Mouse (Mus musculus) intestine, embryonic 15.5 days (tissue): ENCODE measurements at regions not wholly inside any gene's neighbourhood (a gene's known extent, or its start where the extent isn't known, plus 50 kb on each side); places are given as distances from the start of the nearest gene placed in this dataset.

Source experiments
- ATAC-seq: fragments of 200-750 bp; cut with Nextera tagmentation; 2 replicates; pipeline ENCODE4 v1.8.0; 2017; ENCODE audit warnings: moderate TSS enrichment, moderate library complexity
- H3K27ac ChIP-seq: fragments of 300-500 bp; sonication (generic); 2 replicates; pipeline ENCODE4 v1.5.1; 2015; ENCODE audit warnings: mild to moderate bottlenecking, inconsistent platforms
- H3K27me3 ChIP-seq: fragments of 300-500 bp; sonication (generic); replicated peaks from 2 replicates; pipeline ENCODE4 v1.6.1; 2015; ENCODE audit warnings: inconsistent platforms
- H3K36me3 ChIP-seq: fragments of 300-500 bp; sonication (generic); 2 replicates; pipeline ENCODE4 v1.6.1; 2015; ENCODE audit warnings: inconsistent platforms
- H3K4me1 ChIP-seq: fragments of 300-500 bp; sonication (generic); replicated peaks from 2 replicates; pipeline ENCODE4 v1.6.1; 2015; ENCODE audit warnings: inconsistent platforms
- H3K4me2 ChIP-seq: fragments of 300-500 bp; sonication (generic); replicated peaks from 2 replicates; pipeline ENCODE4 v1.6.1; 2015; ENCODE audit warnings: mild to moderate bottlenecking, inconsistent platforms
- H3K4me3 ChIP-seq: fragments of 300-500 bp; sonication (generic); replicated peaks from 2 replicates; pipeline ENCODE4 v1.5.1; 2015; ENCODE audit warnings: inconsistent platforms
- H3K9ac ChIP-seq: fragments of 300-500 bp; sonication (generic); 2 replicates; pipeline ENCODE4 v1.6.1; 2015; ENCODE audit warnings: inconsistent platforms
- H3K9me3 ChIP-seq: fragments of 300-500 bp; sonication (generic); 2 replicates; pipeline ENCODE4 v1.6.1; 2016; ENCODE audit warnings: inconsistent platforms
- WGBS: fragments of 180-500 bp; shearing (Covaris S2); methylation state at CpG from one replicate; pipeline ENCODE4 v1.1.7; 2015; 5-methylcytosine and 5-hydroxymethylcytosine counted together

DNA sequence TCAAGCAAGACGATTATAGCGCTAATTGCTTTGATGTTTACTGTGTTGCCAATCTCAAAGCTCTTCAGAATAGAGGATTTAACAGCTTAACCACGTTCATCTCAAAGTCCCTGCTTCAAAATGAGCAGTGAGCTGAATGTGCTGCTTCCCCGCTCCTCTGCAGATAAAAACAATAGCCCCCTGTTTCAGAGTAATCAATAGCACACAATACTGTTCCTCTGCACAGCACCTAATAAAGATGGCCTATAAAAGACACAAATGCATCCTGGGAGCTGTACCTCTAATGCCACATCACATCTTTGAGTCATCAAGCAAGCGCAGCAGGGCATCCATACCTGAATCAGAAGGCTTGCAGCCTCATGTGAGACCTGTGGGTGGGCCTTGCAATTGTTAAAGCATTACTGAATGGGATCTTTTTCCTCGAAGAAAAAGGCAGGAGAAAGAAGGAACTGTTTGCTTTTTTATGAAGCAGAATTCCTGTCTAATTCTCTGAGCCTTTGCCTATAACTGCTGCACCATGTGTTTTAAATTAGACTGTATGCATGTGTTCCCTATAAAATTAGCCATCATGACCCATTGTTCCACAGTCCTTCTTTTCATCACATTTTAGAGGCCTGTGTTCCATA lies 648.5 kb upstream of the Cited2 start:
- Histone ChIP-seq H3K9me3 (no peaks in the 10 kb centered on the region), H3K9ac (no peak overlapping the region), H3K4me1 (0 out of 2 replicates have a peak, but pooled peaks cover 2% of the 10 kb centered on the region), H3K36me3 (no peaks in the 10 kb centered on the region), H3K4me3 (no peak overlapping the region), H3K27me3 (no peaks in the 10 kb centered on the region), H3K4me2 (no peak overlapping the region), H3K27ac (no peak overlapping the region)
- WGBS = 67% methylated on average over 6 of the region's 6 CpGs
- ATAC-seq = no peak

DNA sequence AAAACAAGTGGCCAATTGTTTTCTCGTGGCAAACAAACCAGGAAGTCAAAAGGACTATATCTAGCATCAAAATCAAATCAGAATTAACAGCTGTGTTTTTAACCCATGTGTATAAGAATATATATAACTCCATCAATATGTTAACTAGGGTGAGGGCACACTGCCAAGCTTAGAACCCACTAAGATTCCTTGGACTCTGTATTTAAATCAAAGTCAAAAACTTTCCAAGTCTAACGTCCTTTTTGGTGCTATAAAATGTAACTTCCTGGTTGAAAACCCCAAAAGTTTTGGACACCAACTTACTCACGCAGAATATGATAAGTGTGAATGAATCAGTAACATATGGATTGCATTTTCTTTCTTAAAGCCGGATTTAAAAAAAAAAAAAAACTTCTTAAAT lies 647.9 kb upstream of the Cited2 start:
- 46% methylated on average over 4 of the region's 4 CpGs for WGBS
- ATAC-seq = no peak
- no peak overlapping the region for H3K27ac ChIP-seq
- no peak overlapping the region for H3K4me2 ChIP-seq
- no peaks in the 10 kb centered on the region for H3K27me3 ChIP-seq
- 0 out of 2 replicates have a peak, but pooled peaks cover 2% of the 10 kb centered on the region for H3K4me1 ChIP-seq
- H3K9me3 ChIP-seq = no peaks in the 10 kb centered on the region
- H3K9ac ChIP-seq = no peak overlapping the region
- no peaks in the 10 kb centered on the region for H3K36me3 ChIP-seq
- no peak overlapping the region for H3K4me3 ChIP-seq

DNA sequence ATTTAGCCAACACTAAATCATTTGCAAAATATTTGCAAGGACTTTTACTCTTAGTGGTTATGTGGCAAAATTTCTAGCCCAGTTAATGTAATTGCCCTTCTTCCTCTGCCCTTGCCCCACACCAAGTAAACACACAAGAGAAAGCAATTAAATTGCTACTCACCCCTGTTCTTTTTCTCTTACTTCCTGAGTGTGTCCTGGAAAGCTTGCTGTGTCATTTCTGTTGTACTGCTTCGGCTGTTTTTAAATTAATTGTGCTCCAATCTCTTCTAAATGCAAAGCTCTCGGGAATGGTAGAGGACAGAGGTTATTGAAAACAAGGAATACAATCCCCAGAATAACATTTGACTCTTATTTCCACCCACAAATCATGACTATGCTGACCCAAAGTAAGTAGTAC lies 647.4 kb upstream of the Cited2 start:
- Histone ChIP-seq H3K36me3 (no peaks in the 10 kb centered on the region), H3K4me2 (no peak overlapping the region), H3K4me1 (0 out of 2 replicates have a peak, but pooled peaks cover 2% of the 10 kb centered on the region), H3K9me3 (no peaks in the 10 kb centered on the region), H3K27ac (peak overlapping the region; percentile 32; the same call in 1 of the 2 replicates), H3K27me3 (no peaks in the 10 kb centered on the region), H3K9ac (no peak overlapping the region), H3K4me3 (no peak overlapping the region)
- 20% methylated on average over 2 of the region's 2 CpGs for WGBS
- no peak for ATAC-seq

DNA sequence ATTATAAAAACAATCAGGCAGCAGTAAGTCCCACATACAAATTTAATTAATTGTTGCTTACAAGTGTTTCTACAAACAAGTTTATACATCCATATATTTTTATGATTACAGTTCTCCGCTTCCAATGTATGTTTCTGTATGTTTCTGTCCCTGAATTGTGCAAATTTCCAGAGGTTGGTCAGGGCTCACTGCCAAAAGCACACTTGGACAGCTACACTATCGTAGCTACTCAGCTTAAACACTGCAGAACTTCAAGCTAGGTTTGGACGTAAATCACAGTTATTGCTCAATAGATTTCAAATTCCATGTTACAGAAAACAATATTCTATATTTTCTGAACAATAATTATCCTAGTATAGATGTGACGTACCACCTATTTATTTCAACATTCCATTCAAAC lies 646.8 kb upstream of the Cited2 start:
- Histone ChIP-seq H3K27me3 (no peaks in the 10 kb centered on the region), H3K4me1 (0 out of 2 replicates have a peak, but pooled peaks cover 2% of the 10 kb centered on the region), H3K36me3 (no peaks in the 10 kb centered on the region), H3K4me3 (no peak overlapping the region), H3K9me3 (no peaks in the 10 kb centered on the region), H3K9ac (no peak overlapping the region), H3K4me2 (no peak overlapping the region), H3K27ac (no peak overlapping the region)
- no peak for ATAC-seq
- WGBS = 40% methylated on average over 4 of the region's 4 CpGs

DNA sequence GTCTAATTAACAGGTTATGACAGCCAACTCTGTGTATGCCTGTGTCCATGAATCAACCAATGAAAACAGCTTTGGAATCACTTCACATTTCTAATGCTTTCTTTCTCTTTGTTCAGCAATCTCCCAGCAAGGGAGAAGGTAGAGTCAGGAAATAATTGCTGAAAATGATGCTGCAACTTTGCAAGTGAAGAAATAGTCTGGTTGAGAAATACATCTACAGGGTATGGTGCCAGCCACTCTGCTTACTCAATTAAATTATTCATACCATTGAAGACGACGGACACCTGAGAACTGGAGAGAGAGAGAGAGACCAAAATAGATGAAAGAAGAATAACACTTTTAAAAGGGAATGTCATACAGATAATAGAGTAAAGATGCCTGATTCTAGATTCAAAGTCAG lies 645.4 kb upstream of the Cited2 start:
- Histone ChIP-seq H3K27ac (no peak overlapping the region), H3K9ac (no peak overlapping the region), H3K4me2 (no peak overlapping the region), H3K4me3 (no peak overlapping the region), H3K27me3 (no peaks in the 10 kb centered on the region), H3K36me3 (no peaks in the 10 kb centered on the region), H3K9me3 (no peaks in the 10 kb centered on the region), H3K4me1 (0 out of 2 replicates have a peak, but pooled peaks cover 2% of the 10 kb centered on the region)
- WGBS = 96% methylated on average over 2 of the region's 2 CpGs
- no peak for ATAC-seq

DNA sequence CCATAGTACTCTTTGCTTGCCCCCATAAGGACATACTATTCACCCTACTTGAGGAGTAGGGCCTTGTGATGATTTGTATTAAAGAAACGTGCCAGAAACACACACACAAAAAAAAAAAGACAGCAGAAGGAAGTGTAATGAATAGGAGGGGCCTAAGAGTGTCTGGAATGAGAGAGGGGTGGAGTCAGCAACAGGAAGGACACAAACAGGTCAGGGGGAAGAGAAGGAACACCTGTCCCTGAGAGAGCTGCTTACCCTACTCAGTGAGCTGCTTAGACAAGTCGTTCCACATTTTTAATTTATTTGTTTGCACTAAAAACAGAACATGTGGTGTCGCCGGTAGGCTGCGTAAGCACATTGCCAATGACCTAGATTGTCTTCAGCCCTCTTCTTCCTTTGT lies 642.2 kb upstream of the Cited2 start:
- Histone ChIP-seq H3K9me3 (no peaks in the 10 kb centered on the region), H3K36me3 (no peaks in the 10 kb centered on the region), H3K4me2 (no peak overlapping the region), H3K27ac (no peak overlapping the region), H3K9ac (no peak overlapping the region), H3K4me3 (no peak overlapping the region), H3K4me1 (no peaks in the 10 kb centered on the region), H3K27me3 (no peaks in the 10 kb centered on the region)
- WGBS = 63% methylated on average over 5 of the region's 5 CpGs
- ATAC-seq = no peak

DNA sequence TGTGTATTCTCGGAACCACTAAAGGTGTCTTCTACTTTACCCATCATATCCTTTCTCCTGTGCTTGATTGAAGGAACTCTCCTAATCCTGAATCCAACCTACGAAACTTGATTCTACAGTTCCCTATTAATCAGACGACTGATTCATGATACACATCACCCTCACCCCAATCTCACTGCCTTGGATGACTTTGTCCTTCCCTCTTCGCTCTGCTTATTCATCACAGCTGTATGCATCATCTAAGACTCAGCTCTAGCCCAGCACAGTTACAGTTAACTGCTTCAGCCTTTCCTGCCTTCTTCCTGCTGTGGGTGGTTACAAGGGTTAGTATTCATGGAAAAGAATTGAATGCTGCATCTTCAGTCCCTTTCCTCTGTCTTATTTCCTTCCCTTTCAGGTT lies 640.1 kb upstream of the Cited2 start:
- no peaks in the 10 kb centered on the region for H3K27me3 ChIP-seq
- H3K4me1 ChIP-seq = no peaks in the 10 kb centered on the region
- H3K36me3 ChIP-seq = no peaks in the 10 kb centered on the region
- H3K4me2 ChIP-seq = no peak overlapping the region
- H3K9me3 ChIP-seq = no peaks in the 10 kb centered on the region
- ATAC-seq = no peak
- H3K4me3 ChIP-seq = no peak overlapping the region
- 85% methylated on average over 4 of the region's 4 CpGs for WGBS
- H3K9ac ChIP-seq = no peak overlapping the region
- H3K27ac ChIP-seq = no peak overlapping the region

DNA sequence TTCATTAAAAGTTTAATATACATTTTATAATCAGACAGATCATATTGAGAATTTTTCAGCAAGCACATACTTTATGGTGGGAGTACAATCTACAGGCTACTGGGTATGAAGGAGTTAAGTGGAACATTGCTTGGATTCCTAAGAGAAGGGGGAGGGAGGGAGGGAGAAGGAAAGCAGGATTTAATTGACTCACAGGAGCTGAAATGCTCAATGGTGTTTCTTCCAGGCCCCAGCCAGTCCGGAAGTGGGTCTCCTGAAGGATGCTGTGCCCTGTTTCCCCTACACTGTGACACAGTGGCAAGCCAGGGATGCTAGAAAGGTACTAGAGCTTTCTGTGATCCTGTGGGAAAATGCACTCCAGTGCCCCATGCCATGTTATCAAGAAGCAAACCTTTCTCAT lies 621.0 kb upstream of the Cited2 start:
- Histone ChIP-seq H3K4me2 (no peak overlapping the region), H3K27me3 (no peaks in the 10 kb centered on the region), H3K9me3 (no peaks in the 10 kb centered on the region), H3K4me3 (no peak overlapping the region), H3K4me1 (0 out of 2 replicates have a peak, but pooled peaks cover 3% of the 10 kb centered on the region), H3K36me3 (no peaks in the 10 kb centered on the region), H3K27ac (no peak overlapping the region), H3K9ac (no peak overlapping the region)
- no peak for ATAC-seq
- WGBS = 23% methylated on average over 1 of the region's 1 CpGs

DNA sequence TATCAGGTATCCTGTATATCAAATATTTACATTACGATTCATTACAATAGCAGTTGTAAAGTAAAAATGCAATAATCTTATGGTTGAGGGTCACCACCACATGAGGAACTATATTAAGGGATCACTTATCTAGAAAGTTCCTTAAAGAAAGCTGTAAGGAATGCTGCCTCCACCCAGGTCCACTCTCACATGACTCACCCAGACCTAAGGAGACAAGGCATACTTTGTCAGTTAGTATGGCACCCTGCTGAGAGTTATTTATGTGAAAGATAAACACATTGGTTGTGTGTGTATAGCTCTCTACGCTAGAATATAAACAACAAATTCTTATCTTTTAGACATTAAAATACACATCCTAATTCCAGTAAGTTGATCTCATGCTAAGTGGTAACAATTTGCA lies 619.6 kb upstream of the Cited2 start:
- Histone ChIP-seq H3K27ac (no peak overlapping the region), H3K4me1 (0 out of 2 replicates have a peak, but pooled peaks cover 3% of the 10 kb centered on the region), H3K36me3 (no peaks in the 10 kb centered on the region), H3K27me3 (no peaks in the 10 kb centered on the region), H3K4me2 (no peak overlapping the region), H3K9ac (no peak overlapping the region), H3K9me3 (no peaks in the 10 kb centered on the region), H3K4me3 (no peak overlapping the region)
- WGBS = 44% methylated on average over 2 of the region's 2 CpGs
- ATAC-seq = peak; percentile 36; the same call in 1 of the 2 replicates

DNA sequence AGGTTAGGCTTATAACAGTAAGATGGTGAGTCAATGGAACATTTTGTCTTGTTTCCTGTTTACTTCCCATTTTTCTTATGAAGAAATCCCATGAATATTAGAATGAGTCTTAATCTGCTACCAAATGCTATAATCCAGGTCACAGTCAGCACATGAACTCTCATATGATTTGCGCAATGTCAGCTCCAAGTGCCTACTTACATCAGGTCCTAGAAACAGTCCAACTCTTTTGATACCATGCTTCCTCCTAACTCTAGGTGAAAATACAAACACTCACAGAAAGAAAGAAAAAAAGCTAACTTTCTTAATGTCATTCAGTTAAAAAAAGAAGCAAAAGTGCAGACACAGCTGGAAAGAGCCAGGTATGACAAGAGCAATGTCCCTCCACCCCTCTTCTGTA lies 616.2 kb upstream of the Cited2 start:
- Histone ChIP-seq H3K9ac (no peak overlapping the region), H3K36me3 (no peaks in the 10 kb centered on the region), H3K4me1 (0 out of 2 replicates have a peak, but pooled peaks cover 3% of the 10 kb centered on the region), H3K9me3 (no peaks in the 10 kb centered on the region), H3K27me3 (no peaks in the 10 kb centered on the region), H3K27ac (no peak overlapping the region), H3K4me2 (no peak overlapping the region), H3K4me3 (no peak overlapping the region)
- WGBS = 96% methylated on average over 1 of the region's 1 CpGs
- ATAC-seq = no peak

DNA sequence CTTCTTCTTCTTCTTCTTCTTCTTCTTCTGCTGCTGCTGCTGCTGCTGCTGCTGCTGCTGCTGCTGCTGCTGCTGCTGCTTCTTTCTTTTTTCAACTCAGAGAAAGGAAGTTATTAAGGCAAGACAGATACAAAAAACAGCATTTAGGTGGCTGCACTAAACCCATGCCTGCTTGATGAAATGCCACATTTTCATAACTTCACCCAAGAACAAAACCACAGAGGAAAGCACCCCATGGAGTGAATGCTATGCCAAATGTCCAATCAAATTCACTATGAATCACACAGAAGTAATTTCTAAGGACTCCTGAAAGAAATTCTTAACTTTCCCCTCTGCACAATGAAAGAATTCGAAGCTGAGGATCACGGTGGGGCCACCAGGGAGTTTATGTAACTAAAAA lies 611.9 kb upstream of the Cited2 start:
- no peak for ATAC-seq
- H3K4me2 ChIP-seq = no peak overlapping the region
- H3K27me3 ChIP-seq = no peaks in the 10 kb centered on the region
- H3K27ac ChIP-seq = no peak overlapping the region
- 82% methylated on average over 2 of the region's 2 CpGs for WGBS
- H3K9me3 ChIP-seq = no peaks in the 10 kb centered on the region
- no peak overlapping the region for H3K4me3 ChIP-seq
- H3K9ac ChIP-seq = no peak overlapping the region
- H3K36me3 ChIP-seq = no peaks in the 10 kb centered on the region
- no peaks in the 10 kb centered on the region for H3K4me1 ChIP-seq

DNA sequence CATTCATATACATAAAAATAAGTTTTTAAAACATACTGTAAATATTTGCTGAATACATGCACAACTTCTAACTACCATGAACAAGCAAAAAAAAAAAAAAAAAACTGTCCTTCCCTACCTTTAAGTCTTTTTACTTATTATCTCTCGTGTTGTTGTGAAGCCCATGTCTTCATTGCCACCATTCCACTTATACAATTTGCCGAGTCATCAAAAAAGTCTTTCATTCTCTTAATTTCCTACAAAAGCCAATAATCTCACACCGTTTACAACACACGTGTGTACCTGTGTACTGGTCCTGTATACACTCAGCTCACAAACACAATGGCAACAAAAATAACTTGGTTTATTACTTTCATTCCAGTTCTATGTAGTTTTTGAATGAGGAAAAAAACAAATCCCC lies 608.2 kb upstream of the Cited2 start:
- Histone ChIP-seq H3K4me1 (no peaks in the 10 kb centered on the region), H3K4me2 (no peak overlapping the region), H3K4me3 (no peak overlapping the region), H3K9me3 (no peaks in the 10 kb centered on the region), H3K27me3 (no peaks in the 10 kb centered on the region), H3K9ac (no peak overlapping the region), H3K27ac (no peak overlapping the region), H3K36me3 (no peaks in the 10 kb centered on the region)
- no peak for ATAC-seq
- 91% methylated on average over 4 of the region's 4 CpGs for WGBS

DNA sequence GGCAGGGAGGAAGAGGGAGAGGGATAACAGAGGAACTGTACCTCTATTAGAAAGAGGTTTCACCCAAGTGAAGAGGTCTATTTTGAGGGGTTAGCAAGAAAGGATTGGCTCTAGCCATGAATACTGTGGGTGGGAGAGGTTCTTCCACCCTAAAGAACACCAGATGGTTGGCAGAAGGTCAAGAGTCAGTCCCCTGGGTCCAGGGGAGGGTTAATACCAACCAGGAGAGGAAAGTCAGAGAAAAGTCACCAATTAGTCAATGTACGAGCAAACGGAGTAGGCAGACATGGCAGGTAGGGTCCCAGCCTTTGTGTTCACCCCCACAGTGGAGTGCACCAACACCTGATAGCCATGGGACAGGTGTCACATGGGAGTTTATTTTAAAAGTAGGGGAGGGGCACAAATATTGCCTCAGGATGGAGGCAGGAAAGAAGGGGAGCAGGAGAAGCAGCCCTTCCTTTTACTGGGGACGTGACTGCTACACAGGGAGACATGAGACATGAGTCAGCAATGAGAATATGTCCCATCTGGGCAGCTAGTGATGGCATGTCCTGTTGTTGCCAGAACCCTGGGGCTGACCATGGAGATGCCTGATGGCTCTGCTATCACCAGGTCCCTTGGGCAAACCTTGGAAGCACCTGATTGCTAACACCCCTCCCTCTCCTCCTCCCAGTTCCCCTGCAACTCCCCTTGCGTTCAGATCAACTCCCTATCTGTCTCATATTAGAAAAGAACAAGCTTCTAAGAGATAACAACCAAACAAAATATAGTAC lies 593.4 kb upstream of the Cited2 start:
- Histone ChIP-seq H3K4me2 (no peak overlapping the region), H3K27me3 (no peaks in the 10 kb centered on the region), H3K9me3 (no peaks in the 10 kb centered on the region), H3K27ac (no peak overlapping the region), H3K36me3 (no peaks in the 10 kb centered on the region), H3K4me1 (no peaks in the 10 kb centered on the region), H3K9ac (no peak overlapping the region), H3K4me3 (no peak overlapping the region)
- ATAC-seq = no peak
- 93% methylated on average over 4 of the region's 4 CpGs for WGBS
